Mouse (Mus musculus) frontal cortex, postnatal 36 days (tissue): Measurements from ENCODE around the gene Dzip1l.
A peak's percentile ranks its signal among the peaks of the same experiment; 100 is the strongest.
"Not testable (repeated sequence)": the region's sequence is repeated elsewhere in the genome, so short reads cannot be mapped to it uniquely, and the experiment has no call there.

Experiments
- DNase-seq, 2 experiments: peaks; one replicate each; pipeline ENCODE4 v3.0.0; 2022; ENCODE audit warnings: low spot score in 2 of 2

Gene Dzip1l

GRCm38 (mm10) chr9:99629281-99630011 lies at the start of gene Dzip1l:
Gene Dzip1l (plus strand): TSS chr9:99629496.
- DNase-seq, result peak; percentile 77 to 78

- DNase-seq, result peak in 1 of 2 experiments; percentile 44
Observed at GRCm38 (mm10) chr9:99580655-99581054, 48.6 kb upstream of the Dzip1l start.

- DNase-seq, result peak in 1 of 2 experiments; percentile 45
Observed at GRCm38 (mm10) chr9:99587505-99588202, 41.6 kb upstream of the Dzip1l start.

GRCm38 (mm10) chr9:99591144-99591543 lies 38.2 kb upstream of the Dzip1l start:
- DNase-seq, result no peak

GRCm38 (mm10) chr9:99599127-99599526 lies 30.2 kb upstream of the Dzip1l start:
- DNase-seq, result not testable (repeated sequence)

GRCm38 (mm10) chr9:99603566-99603965 lies 25.7 kb upstream of the Dzip1l start:
- DNase-seq, result no peak

- DNase-seq, result no peak
Observed at GRCm38 (mm10) chr9:99612202-99612601, 17.1 kb upstream of the Dzip1l start, which contains the start of gene A4gnt. Gene A4gnt (plus strand): TSS chr9:99612502.

- DNase-seq, result peak; percentile 17 to 20
Observed at GRCm38 (mm10) chr9:99619688-99620087, 9.6 kb upstream of the Dzip1l start.

GRCm38 (mm10) chr9:99620196-99620595 lies 9.1 kb upstream of the Dzip1l start:
- DNase-seq, result no peak

- no peak for DNase-seq
Observed at GRCm38 (mm10) chr9:99622034-99622433, 7.3 kb upstream of the Dzip1l start.

- DNase-seq, result no peak
Observed at GRCm38 (mm10) chr9:99622966-99623365, 6.3 kb upstream of the Dzip1l start.

- no peak for DNase-seq
Observed at GRCm38 (mm10) chr9:99624117-99624516, 5.2 kb upstream of the Dzip1l start.

- no peak for DNase-seq
Observed at GRCm38 (mm10) chr9:99628581-99628980, 715 bp upstream of the Dzip1l start.

GRCm38 (mm10) chr9:99630071-99630470 lies 775 bp downstream of the Dzip1l start:
- DNase-seq, result peak in 1 of 2 experiments; percentile 47

GRCm38 (mm10) chr9:99630528-99631125 lies 1.3 kb downstream of the Dzip1l start:
- DNase-seq, result peak; percentile 18 to 39

GRCm38 (mm10) chr9:99631781-99632180 lies 2.5 kb downstream of the Dzip1l start:
- DNase-seq, result peak; percentile 15 to 31

- DNase-seq, result peak; percentile 6 to 20
Observed at GRCm38 (mm10) chr9:99632264-99632663, 3.0 kb downstream of the Dzip1l start.

- no peak for DNase-seq
Observed at GRCm38 (mm10) chr9:99636776-99637175, 7.5 kb downstream of the Dzip1l start.

- DNase-seq, result no peak
Observed at GRCm38 (mm10) chr9:99637227-99637626, 7.9 kb downstream of the Dzip1l start.

GRCm38 (mm10) chr9:99637736-99638135 lies 8.4 kb downstream of the Dzip1l start:
- no peak for DNase-seq

- no peak for DNase-seq
Observed at GRCm38 (mm10) chr9:99639957-99640356, 10.7 kb downstream of the Dzip1l start.

- DNase-seq, result no peak
Observed at GRCm38 (mm10) chr9:99645416-99645815, 16.1 kb downstream of the Dzip1l start.

GRCm38 (mm10) chr9:99646102-99646501 lies 16.8 kb downstream of the Dzip1l start:
- DNase-seq, result no peak
